Mouse (Mus musculus): ENCODE results near the gene 2900026A02Rik. TPM values are rescaled to one million over a fixed set of nuclear protein-coding genes. Genes with fewer than 3 reads are reported as not detected.

The 2900026A02Rik gene
- total RNA-seq, 2 experiments from 2014 or later, result 19.6 to 24.6 TPM

DNA sequence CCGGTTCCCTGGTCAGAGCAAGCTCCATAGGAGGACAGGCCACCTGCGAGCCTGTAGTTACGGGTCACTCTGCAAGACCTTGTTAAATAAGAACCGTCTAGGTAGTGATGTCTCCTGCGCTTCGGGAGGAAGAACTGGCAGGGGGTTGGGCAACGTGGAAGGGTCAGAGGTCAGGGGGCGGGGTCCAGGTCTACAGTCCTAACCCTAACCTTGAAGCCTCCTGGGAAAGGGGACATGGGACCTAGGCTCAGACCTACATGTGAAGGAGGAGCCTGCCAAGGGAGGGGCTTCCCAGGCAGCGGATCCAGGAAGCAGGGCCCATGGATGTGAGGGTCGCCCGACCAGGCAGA is 11.7 kb downstream of the 2900026A02Rik start:
- TF ChIP-seq CTCF (IDR thresholded peaks at IDR 0.05), result no peak
- H3K4me3 ChIP-seq, result peak overlapping the region; percentile 48
- intact Hi-C loops (cut with DNase I), result no loop called here
- DNase-seq, result no peak
- peak overlapping the region; percentile 93 for H3K27ac ChIP-seq

DNA sequence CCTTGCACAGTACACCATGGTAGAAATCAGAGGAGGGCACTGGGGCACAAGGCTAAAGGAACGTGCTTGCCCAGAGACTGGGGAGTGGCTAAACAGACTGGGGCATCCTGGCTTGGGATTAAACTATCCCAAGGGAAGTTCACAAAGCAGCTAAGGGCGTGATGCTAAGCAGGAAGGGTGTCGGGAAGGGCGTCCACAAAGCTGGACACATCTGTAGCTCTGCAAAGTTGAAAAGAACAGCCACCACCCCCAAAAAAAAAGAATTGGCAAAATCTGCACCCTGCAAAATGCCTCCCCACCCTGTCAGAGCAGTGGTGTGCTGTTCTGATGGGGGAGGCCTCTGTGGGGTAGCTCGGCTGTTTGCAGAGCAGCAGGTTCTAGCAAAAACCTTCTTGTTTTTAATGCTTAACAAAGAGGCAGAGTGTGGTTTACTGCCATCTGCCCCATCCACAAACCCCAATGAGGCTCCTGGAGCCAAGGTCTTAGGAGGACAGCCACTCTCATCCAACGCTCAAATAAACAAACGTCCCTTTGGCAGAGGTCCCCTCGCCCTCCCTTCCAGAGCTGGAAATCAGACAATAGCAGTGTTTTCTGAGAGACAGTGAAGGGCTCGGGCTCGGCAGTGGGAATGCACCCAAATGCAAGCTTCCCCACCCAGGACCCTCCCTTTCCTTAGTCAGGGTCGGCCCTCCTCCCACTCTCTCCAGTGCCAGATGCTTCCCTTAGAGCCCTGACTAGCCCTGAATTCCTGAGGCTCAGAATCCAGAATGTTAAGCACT is 12.2 kb downstream of the 2900026A02Rik start:
- H3K27ac ChIP-seq, result peak overlapping the region; percentile 93
- peak overlapping the region; percentile 48 for H3K4me3 ChIP-seq
- TF ChIP-seq CTCF (IDR thresholded peaks at IDR 0.05), result no peak
- intact Hi-C loops (cut with DNase I), result no loop called here
- DNase-seq, result peak; percentile 88

DNA sequence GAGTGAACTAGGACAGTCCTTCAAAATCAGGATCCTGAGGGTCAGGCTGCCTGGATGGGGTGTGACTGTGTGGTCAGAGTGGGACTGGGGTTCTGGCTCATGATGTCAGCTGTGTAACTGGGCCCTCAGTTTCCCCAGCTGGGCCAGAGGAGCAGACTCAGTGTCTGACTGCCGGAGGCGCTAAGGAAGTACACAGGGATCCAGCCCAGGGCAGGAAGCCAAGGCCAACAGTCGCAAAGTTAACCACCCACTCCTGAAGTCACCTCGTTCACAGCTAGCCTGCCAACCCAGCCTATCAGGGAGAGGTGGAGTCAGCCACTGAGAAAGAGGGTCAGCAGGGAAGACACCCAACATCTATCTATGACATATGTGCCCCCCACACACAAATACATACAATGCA is 13.0 kb downstream of the 2900026A02Rik start:
- DNase-seq, result peak; percentile 76
- intact Hi-C loops (cut with DNase I), result no loop called here
- H3K4me3 ChIP-seq, result no peak overlapping the region
- peak overlapping the region; percentile 93 for H3K27ac ChIP-seq
- TF ChIP-seq CTCF (IDR thresholded peaks at IDR 0.05), result no peak

DNA sequence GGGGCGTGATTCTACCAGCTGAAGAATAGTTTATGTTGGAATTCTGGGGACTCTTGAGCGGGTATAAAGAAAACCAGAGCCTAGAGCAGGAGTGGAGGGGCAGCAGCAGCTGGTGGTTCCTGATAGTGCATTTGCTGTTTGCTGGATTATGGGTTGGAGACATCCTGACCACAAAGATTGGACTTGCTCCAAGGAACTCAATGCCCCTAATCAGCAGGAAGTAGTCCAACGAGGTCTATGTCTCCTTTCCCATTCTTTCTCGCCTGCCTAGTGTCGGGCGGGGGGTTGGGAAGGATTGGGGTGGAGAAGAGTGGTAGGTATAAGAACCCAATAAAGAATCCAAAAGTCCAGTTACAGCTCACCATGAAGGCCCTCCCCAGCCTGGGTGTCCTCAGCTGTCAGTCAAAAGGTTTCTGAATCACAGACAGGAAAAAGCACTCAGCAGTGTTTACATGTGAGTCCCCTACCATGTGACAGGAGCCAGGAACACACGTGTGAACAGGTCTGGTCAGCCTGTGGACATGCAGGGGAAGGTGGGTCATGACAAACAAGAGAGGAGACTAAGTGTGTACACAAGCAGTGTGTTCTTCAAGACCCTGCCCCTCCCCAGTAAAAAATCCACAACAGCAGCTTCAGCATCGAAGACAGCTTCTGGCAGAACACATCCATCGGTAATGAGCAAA is 14.2 kb downstream of the 2900026A02Rik start:
- H3K4me3 ChIP-seq, result no peak overlapping the region
- DNase-seq, result peak; percentile 17
- no peak for TF ChIP-seq CTCF (IDR thresholded peaks at IDR 0.05)
- peak overlapping the region; percentile 93 for H3K27ac ChIP-seq
- intact Hi-C loops (cut with DNase I), result no loop called here

DNA sequence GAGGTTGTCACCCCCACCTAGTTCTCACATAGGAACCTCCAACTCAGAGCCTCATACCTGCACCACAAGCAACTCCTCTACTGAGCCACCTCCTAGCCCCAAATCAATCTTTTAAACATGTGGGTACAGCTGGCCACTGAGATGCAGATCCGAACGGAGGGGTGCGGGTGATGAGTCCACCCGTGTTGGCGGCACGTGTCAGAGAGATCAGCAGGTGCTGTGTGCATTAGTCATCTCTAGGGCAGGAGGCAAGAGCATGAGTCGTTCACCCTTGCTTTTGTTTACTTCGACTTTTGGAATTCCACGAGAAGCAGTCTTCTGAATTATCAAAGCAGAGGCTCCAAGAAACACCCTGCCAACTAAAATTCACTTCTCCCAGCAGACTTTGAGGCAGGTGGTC is 16.8 kb downstream of the 2900026A02Rik start:
- no peak for DNase-seq
- no peak overlapping the region for H3K4me3 ChIP-seq
- no peak for TF ChIP-seq CTCF (IDR thresholded peaks at IDR 0.05)
- intact Hi-C loops (cut with DNase I), result no loop called here
- peak overlapping the region; percentile 93 for H3K27ac ChIP-seq

DNA sequence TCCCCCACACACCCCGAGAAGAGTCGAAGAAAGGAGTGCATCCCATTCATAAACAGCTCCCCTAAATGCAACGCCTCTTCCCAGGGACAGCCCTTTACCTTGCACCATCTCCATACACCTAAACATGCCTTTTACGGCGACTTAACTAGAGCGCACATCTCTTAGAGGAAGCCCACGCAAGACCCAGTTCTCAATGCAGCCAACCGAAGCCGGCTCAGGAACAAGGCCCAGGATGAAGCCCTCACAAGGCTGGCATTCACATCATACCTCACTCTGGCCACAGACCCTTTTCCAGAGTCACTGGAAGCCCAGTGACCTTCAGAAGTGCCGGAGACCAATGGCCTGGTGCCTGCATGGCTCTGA is 21.3 kb downstream of the 2900026A02Rik start:
- H3K27ac ChIP-seq, result peak overlapping the region; percentile 85
- intact Hi-C loops (cut with DNase I), result no loop called here
- DNase-seq, result no peak
- no peak for TF ChIP-seq CTCF (IDR thresholded peaks at IDR 0.05)
- H3K4me3 ChIP-seq, result no peak overlapping the region; the same call in 1 of the 2 replicates

DNA sequence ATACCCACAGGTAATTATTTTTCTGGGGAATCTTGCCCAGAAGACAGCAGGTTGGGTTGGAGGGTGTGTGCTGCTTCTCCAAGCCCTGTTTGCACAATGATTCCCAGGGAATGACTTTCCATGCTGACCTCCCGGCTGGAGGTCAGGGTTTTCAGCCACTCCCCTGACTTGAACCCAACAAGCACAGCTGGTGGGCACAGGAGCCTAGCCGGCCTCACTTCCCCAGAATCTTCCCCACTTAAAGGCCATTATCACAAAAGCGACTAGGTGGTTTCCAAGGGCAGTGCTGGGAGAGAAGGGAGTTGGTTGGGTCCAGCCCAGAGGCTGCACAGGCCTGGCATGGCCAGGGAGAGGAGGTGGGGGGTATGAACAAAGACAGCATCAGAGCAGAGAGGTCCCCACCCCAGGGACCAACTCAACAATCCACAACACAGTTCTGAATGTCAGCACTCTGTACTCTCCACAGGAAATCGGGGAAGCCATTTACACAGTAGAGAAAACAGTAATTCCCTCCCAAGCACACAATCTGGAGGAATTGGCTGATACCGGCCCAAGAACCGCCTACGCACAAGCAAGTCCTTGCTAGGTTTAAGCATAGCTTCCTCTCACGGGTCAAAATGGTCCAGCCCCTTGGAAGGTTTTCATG is 21.8 kb downstream of the 2900026A02Rik start:
- H3K4me3 ChIP-seq, result no peak overlapping the region; the same call in 1 of the 2 replicates
- intact Hi-C loops (cut with DNase I), result no loop called here
- TF ChIP-seq CTCF (IDR thresholded peaks at IDR 0.05), result no peak
- peak; percentile 47 for DNase-seq
- peak overlapping the region; percentile 85 for H3K27ac ChIP-seq

DNA sequence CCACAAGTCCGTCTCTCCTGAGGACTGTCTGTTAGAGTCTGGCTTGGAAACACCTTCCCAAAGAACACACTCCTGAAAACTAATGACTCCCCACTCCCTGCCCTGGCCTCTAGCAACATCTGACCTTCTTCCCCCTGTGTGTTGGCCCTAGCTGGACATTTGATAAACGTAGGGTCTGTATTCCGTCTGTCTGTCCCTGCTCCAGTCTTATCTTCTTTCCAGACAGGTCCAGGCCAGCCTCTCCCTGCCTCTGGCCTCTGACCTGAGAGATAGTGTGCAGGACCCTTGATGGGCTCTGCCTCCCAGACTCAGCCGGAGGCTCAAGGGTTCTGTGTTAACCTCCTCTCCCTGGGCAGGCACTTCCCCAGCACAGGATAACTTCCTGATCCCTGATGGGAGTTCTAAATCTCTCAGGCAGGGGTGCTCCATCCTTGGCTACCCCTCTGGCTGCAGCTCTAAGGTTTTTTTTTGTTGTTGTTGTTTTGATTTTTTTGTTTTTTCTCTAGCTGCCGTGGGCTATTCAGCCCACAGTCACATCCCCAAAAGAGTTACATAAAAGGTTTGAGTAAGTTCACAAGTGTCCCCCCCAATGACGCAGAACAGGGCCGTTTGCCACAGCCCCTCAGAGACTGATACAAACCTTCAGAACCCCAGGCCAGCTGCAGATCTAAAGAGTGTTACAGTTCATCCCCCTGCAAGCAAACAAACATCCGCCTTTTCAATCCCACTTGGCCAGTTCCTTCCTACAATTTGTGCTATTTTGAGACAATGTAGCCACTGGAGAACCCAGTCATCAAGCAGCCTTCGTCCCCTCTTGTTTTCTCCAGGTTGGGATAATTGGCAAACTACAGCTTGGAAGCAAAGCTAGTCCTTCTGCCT is 23.9 kb downstream of the 2900026A02Rik start:
- DNase-seq, result peak; percentile 58
- TF ChIP-seq CTCF (IDR thresholded peaks at IDR 0.05), result no peak
- peak overlapping the region; percentile 21; the same call in 1 of the 2 replicates for H3K4me3 ChIP-seq
- intact Hi-C loops (cut with DNase I), result no loop called here
- H3K27ac ChIP-seq, result peak overlapping the region; percentile 85

DNA sequence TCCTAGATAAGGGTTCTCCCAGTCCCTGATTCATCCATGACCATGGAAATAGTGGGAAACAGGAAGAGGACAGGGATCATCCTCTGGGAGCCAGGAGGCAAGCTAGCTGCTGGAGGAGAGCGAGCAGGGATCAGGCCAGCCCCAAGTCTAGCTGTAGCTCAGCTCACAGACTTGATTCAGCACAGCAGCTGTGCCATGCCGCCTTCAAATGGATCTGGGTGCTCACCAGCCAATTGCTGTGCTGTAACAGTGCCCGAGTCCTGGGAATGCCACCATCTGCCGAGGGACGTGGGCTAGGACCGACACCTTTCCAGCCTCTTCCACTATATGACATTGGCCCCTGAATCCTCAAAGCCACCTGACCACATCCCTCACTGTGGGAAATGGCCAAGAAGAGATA is 25.1 kb downstream of the 2900026A02Rik start:
- peak overlapping the region; percentile 85 for H3K27ac ChIP-seq
- intact Hi-C loops (cut with DNase I), result no loop called here
- TF ChIP-seq CTCF (IDR thresholded peaks at IDR 0.05), result no peak
- no peak overlapping the region for H3K4me3 ChIP-seq
- DNase-seq, result no peak

DNA sequence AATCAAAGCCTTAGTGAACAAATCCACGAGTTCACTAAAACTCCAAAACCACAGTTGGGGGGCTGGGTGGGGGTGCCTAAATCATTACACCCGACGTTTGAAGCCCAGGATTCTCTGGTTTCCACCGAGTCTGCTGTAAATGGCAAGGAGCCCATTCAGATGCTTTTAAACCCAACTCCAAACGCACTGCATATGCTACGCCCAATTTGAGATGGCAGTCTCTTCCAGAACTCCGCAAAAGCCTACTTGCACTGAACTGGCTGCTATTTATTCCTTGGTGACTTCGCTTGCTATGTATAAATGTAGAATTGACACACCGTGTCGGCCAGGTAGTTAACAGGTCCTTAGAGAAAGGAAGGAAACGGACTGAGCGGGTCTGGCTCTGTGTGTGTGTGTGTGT is 25.6 kb downstream of the 2900026A02Rik start:
- no peak overlapping the region for H3K4me3 ChIP-seq
- intact Hi-C loops (cut with DNase I), result no loop called here
- TF ChIP-seq CTCF (IDR thresholded peaks at IDR 0.05), result no peak
- DNase-seq, result no peak
- peak overlapping the region; percentile 85; the same call in 1 of the 2 replicates for H3K27ac ChIP-seq

DNA sequence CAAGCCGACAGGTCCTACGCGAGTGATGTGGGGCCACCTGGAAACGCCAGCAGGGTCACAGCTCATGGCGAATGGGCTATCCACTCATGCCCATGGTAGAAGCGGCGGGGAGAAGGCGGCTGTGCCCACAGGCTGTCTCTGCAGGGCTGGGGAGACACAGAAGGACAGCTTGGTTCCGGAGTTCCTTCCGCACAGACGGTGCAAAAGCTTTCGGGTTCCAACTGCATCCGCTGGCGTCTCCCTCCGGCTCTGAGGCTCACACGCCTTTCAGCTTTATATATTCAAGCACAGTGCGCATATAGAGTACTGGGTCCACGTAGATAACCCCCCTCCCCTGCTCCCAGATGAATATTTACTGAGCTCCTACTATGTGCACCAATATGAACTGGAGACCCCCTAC is 27.3 kb downstream of the 2900026A02Rik start:
- no peak for DNase-seq
- no peak overlapping the region; the same call in 1 of the 2 replicates for H3K27ac ChIP-seq
- TF ChIP-seq CTCF (IDR thresholded peaks at IDR 0.05), result no peak
- H3K4me3 ChIP-seq, result 0 out of 2 replicates have a peak overlapping the region, but pooled peaks have one; percentile 19
- intact Hi-C loops (cut with DNase I), result no loop called here

DNA sequence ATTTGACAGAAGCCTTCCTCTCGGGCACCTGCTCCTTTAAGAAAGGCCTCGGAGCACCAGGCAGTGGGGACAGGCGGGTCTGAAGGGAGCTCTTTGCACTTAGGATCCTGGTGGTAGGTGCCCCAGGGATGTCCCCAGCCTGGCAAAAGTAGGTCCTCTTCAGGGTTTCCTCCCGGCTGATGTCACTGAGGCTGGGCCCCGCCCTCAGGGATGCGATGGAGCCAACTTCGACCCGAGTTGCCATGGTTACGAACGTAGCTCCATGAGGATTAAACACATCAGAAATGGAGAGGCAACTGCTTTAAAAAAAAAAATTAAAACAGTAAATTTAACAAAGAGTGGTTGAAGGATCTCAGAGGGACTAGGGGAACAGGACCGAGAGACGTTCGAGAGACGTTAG is 29.1 kb downstream of the 2900026A02Rik start:
- no peak for TF ChIP-seq CTCF (IDR thresholded peaks at IDR 0.05)
- H3K4me3 ChIP-seq, result no peak overlapping the region
- intact Hi-C loops (cut with DNase I), result no loop called here
- no peak for DNase-seq
- peak overlapping the region; percentile 43 for H3K27ac ChIP-seq
